Mouse (Mus musculus): Measurements from ENCODE around the gene Zfp541. TPM values are rescaled to one million over a fixed set of nuclear protein-coding genes. Genes with fewer than 3 reads are reported as not detected.

Zfp541 gene
- not detected for total RNA-seq (2021)

DNA sequence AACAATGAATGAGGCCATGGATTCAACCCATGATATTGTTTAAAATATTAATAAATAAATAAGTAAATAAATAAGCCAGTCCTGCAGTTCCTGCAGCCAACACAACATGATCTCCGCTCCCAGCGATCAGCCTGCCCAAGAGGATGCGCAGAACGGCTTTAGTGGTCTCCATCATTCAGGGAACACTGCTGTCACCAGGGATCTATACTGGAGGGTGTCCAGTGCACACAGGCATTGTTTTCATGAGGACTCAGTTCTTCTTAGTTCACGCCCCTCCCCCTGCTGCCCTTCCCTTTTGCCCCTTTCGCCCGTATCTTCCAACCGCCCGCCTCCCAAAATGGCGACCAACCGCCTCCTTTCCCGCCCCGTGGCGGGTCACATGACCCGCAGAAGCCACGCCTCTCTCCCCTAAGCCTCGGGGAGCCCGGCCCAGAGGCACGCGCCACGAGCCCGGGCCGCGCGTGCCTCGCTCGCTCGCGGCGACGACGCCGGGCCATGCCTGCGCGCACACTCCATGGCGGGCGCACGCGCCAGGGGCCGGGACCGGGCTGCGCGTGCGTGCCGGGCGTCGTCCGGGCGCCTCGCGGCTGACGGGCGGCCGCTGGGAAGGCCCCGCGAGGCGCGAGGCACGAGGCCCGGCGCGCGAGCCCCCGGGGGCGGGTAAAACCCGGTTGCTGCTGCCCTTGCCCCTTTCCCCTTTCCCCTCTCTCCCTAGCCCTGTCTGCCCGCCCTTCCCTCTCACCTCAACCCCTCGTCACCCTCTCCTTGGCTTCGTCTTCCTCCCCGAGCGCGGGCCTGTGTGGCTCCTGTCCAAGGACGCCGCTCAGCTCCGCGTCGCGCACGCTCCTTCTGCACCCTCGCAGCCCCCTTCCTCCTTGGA is at the start of gene Zfp541:
TSS of gene Zfp541 (plus strand) at position 596 of the 880 bp plus-strand sequence.
- no peak for DNase-seq

DNA sequence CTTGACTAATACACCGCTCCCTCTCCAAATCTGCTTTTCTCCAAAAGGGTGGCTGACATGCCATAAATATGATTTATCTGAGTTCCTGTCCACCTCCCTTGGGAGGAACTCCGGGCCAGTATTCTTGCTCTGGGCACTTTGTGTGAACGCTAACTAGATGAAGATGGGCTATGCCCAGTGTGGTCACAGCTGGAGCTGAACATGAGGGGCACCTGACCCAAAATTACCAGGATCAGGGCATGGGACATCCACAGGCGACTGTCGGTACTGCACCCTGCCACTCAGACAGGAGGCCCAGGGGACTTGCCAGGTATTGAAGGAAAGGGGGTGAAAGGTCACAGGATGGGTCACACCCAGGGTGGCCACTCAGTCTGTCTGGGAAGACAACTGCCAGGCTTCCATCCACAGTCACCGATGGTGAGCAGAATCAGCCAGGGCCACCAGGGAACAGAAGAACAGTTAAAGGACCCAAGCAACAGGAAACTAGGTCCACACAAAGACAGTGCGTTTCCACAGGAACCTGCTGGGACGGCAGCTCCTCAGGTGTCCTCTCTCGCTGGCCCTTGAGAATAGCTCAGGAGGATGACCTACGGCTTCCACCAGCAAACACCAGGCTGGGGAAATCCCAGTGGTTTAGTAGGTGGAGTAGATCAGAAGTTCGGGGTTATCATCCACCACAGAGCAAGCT is 48.9 kb upstream of the Zfp541 start:
- peak; percentile 63 for DNase-seq

DNA sequence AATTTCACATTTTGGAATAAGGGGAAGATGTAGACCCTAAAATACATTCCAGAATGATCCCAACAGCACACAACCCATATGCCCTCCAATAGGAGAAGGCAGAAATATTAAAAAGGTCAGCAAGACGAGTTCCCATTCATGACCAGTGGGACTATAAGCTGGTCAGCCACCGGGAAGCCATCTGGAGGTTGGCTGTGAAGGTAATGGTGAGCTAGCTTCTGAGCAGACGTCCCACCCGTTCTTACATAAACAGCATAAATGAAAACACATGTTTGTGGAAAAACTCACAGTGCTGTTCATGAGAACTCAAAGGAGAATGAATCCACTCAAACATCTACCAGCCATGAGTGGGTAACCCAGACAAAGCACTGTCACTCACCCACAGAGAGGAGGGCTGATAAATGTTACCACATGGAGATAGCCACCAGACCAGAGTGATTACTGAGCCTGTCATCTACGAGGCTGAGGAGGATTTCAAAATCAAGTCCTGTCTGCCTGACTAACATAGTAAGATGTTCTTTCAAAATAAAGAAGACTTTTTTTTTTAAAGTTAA is 47.8 kb upstream of the Zfp541 start:
- no peak for DNase-seq

DNA sequence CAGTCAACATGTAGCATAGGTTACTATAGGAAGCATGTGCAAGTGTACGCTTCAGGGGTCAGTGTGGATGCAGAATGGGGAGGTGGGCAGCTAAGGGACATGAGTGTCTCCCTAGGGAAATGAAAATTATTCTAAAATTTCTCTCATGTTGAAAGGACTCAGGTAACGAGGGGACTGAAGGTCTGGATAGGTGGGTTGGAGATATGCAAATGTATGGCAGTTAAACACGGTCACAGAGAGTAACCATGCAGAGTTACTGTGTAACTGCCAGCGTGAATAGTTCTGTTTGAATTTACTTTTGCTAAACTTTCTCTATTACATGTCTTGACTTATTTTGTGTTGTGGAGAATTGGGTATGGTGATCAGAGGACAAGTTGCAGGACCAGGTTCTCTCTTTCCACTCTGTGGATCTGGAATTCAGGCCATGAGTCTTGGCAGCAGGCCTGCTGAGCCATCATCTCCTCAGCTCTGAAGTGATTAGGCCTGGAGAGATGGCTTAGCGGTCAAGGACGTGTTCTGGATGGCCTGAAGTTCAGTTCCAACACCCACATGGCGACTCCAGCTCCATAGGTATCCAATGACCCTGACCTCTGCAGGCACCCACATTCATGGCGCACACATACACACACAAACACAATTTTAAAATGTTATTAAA is 47.0 kb upstream of the Zfp541 start:
- DNase-seq: peak; percentile 52

DNA sequence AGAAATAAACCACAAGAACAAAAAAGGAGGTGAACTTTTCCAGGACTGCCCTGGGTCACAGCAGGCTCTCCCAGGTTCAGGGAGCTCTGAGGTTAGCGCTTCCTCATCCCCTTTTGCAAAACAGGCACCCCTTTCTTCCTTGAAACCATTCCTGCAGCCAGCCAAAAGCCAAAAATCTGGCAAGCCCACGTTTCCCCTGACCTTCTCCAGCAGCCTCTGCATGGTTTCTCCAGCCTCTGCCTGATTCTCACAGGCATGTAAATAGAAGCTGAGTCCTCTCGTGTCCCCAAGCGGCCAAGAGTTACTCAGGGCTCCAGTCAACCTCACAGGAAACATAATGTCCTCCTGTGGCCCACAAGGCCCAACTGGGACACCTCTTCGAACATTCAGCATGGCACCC is 46.2 kb upstream of the Zfp541 start:
- DNase-seq: no peak

DNA sequence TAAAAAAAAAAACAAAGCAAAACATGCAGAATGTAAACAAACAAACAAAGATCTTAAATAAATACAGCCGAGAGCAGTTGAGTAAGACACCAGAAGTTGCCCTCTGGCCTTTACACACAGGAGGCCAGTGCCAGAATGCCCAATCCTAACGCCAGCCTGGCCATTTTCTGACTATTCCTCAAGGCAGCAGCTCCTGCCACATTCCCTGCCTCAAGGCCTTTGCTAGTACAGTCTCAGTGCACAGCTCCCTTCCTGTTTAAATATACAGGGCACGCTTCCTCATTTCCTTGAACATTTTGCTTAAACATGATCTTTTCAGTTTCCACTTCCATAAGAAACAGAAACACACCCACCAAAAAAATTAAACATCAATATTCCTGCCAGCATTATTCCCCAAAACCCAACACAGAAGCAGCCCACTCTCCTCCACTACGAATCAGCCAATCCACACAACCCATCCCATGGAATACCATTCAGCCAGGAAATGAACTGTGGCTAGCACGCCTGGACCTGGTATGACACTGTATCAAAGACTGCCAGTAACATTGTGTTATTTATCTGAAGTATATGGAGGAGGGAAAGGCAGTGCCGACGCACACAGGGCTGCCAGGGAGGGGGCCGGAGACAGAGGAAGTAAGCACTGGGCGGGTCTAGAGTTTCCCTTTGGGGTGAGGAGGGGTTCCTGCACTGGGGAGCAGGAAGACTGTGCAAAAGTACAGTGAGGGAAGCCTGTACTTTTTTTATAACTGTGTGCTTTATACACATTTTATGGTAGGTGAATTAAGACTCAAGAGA is 43.4 kb upstream of the Zfp541 start:
- DNase-seq: peak; percentile 38

DNA sequence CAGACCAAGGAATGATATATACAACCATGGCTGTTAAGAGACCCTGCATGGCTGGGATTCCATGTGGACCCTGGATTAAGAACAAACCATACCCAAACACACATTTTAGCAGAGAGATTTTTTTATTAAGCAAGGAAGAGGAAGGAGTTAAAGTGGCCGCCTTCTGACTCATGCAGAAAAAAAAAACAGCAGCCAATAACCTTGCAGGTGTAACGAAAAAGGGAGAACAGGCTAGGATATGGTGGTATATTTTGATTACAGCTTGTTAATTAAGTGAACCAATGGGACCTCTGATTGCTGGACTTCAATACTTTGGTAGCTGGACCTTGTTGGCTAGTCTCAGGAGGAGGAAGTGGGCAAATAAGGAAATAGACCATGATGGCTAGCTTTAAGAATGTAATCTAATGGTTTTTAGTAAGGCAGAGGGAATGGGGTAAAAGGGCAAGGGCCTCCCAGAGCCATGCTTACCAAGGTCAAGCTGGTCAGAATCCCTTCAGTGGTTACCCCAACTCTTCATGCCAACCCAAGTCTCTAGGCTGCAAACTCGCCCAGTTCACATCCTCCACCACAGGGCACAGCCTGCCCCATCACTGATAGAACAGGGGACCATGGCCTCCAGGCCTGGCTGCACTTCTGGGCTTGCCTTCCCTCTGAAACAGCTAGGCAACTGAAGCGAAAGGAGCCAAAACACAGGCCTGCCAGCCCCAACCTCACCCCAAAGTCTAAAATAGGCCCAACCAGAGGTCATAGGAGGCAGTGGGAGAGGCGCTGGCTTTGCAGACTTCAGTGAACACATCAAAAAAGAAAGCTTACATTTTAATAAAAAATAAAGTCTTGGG is 42.1 kb upstream of the Zfp541 start:
- DNase-seq: no peak

DNA sequence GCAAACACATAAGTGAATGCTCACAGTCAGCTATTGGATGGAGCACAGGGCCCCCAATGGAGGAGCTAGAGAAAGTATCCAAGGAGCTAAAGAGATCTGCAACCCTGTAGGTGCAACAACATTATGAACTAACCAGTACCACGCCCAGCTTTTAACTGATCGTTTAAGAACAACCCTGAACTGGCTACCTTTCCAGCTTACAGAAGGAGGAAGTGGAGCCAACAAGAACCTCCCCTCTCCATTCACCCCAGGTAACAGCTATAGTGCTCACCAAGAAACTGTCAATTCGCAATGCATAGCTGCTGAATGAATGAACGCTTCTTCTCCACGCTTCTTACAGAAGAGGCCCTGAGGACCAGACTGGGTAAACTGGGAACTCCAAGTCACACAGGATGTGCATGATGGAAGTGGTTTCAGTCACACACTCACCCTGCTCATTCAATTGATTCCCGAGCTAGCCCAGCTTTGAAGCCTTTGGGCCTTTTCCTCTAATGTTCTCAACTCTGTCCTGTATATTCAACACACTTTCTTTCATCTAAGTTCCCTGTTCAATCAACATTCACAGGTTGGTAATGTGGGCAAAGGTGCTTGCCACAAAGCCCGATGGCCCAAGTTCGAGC is 36.9 kb upstream of the Zfp541 start:
- no peak for DNase-seq

DNA sequence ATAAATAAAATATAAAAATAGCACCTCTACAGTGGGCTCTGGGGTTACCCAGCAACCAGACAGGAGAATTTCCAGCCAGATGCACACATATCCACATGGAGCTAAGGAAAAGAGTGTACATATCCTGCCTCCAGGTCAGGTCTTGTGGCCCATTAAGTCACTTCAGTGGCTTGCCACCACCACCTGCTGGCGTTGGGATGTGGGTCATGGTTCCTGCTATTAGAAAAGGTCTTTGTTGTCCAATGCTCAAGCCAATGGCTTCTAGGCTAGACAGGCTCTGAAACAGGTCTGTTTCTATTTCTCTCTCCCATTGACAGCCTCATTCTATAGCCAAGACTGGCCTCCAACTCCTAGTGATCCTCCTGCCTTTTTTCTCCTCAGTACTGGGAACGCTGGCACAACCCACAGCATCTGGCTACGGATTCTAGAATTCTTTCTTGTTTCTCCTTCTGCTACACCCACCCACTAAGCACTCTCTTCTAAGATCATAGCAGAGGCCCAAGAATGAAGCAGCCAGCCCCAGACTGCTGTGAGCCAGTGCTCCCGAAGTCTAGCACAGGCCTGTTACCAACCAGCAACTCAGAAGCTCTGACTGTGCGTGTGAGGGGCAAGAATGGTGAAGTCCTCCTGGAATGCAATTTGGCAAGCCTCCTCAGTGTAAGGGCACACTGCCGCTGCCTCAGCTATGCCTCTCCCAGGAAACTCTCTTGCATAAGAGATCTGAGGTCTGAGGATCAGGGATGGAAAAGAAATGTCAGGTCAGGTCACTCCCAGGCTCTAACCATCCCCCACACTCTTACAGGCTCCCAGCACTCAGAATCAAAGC is 33.3 kb upstream of the Zfp541 start:
- no peak for DNase-seq

DNA sequence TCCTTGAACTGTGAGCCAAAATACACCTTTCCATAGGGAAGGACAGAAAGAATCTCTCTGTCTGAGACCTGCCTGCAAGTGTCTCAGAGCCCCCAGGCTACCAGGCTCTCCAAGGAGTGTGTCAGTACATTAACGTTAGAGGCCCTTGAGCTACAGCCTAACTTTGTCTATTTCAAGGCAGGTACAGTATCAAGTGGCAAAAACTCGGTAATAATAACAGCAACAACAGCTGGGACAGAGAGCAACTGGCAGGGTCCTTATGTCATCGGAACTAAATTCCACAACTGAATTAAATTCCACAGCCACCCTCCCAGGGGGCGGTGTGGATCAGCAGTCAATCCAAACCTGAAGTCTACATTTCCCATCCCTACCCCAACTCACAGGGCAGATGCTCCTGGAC is 30.5 kb upstream of the Zfp541 start:
- DNase-seq: no peak

DNA sequence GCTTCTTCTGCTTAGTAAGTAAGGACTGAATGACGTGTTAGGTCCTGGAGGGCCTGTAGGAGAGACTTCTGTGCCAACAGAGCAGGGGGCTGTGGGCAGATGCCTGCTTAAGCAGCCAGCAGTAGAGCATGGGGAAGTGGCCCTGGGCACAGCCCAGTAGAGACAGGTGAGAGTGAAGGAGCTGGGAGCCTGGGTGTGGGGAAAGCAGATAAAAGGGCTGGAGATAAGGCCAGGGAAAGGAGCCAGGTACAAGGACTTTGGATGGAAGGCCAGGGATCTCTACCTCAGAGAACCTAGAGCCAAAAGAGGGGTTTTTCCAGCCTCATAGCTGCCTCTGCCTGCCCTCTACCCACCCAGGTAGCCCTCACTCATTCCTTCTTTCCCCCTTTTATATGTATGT is 28.6 kb upstream of the Zfp541 start:
- DNase-seq: no peak

DNA sequence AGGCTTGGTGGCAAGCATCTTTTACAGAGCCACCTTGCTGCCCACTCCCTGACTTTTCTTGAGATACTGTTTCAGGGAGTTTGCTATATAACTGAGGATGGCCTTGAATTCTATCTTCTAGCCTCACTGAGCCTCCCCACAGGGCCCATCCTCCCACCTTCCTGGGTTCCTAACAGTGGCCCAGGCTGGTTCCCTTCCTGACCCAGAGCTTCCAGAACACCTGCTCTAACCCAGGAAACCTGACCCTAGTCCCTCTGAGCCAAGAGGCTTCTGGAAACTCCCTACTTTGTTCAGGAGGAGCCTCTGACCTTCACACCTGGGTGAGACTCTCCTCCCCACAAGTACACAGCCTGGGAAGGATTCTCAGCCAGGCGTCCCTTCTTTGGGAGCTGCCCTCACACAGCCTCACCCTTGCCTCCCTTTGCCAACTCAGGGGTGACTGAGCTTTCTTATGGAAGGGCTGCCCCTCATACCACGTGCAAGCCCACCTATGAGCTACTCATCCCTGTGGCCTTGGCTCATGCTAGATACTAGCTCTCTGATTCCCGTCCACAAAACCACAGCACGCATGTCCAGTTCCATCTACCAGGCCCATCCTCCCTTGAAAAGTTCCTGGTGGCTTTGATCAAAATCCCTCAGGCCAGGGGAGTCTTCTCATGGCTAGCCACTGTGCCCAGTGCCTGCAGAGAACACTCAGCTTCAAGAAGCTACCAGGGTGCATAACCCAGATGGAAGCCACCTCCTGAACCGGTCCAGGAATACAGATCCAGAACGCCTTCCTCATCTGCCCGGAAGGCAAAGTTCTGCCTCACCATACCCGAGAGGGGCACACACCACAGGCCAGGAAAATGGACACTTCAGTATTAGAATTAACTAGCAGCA is 27.8 kb upstream of the Zfp541 start:
- DNase-seq: no peak

DNA sequence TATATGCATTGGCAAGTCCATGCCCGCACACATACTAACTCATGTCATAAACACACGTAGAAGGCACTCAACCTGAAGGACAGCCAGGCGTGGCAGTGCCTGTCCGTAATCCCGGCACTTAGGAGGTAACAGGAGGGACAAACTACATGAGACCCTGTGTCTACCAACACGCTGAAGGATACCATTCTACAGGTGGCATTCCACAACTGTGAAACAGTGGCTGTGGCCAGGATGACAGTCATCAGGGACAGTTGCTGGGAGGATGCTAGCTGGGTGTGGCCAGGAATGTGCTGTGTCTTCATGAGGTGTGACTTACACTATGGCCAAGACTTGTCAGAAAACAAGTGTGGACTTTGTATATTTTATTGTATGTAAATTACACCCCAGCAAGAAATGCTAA is 24.6 kb upstream of the Zfp541 start:
- no peak for DNase-seq

DNA sequence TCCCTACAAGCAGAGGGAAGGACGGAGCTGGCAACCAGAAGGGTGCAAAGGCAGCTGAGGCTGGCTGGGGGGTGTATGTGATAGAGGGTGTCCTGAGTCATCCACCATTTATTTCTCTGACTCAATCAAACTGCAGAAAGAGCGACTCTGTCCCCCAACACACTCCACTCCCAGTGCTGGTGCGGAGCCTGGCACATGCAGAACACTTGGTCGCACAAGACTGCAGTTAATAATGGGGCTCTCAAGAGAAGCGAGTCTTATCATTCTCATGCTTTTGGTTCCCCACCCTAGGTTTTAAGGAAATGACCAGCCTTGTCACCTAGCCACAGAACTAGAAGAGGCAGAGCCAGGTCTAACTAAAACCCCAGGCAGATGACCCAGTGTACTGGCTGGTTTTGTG is 22.3 kb upstream of the Zfp541 start:
- DNase-seq: no peak

DNA sequence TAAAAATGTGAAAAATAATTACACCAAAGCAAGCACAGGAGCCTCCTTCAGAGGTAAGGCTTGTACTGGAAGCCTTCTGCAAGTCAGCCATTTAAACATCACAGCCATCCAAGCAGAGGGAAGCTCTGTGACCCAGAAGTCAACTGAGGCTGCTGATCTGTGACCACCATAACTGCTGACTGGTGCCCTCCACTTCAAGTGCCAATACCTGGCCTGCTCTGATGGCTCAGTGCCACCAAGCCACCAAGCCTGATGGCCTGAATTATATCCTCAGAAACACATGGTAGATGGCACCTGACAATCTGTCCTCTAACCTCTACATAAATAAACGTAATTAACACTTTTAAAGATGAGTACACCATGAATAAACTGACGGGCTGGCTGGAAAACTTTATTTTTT is 20.4 kb upstream of the Zfp541 start:
- no peak for DNase-seq

DNA sequence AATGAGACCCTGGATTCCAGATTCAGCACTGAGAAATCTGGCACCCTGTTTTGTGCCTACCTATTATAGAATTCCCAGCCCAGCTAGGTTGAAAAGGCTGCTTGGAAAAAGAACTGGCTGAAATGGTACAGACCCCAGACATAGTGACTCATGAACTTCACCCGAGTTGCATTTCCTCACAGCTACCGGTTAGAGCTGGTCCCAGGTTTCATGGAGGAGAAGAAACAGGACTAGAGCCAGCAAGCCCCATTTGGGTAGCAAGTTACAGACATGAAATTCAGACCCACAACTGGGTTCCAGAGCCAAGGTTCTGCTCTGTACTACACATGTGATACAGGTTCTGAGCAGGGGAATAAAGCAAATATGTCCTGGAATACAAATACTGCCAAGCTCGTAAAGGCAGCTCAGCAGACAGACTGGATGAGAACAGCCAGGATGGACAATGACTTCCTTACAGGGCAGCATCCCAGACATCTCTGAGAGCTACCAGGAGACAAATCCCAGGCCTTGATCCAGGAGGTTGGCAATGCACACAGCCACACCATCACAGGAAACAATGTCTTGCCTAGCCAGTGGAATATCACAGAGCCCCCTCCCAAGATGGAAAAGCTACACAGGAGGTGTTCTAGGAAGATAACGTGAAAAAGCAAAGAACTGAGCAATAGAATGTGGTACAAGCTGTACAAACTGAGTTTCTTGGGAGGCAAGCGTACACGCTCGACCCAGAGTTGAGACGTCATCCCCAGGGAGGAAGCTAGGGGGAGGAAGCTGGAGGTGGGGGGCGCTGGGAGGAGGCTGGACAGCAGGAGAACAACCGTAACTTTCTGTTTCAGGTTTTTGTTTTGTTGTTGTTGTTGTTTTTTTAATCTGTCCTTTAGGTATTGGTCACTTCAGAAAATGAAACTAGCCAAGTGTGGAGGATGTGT is 18.5 kb upstream of the Zfp541 start:
- DNase-seq: no peak

DNA sequence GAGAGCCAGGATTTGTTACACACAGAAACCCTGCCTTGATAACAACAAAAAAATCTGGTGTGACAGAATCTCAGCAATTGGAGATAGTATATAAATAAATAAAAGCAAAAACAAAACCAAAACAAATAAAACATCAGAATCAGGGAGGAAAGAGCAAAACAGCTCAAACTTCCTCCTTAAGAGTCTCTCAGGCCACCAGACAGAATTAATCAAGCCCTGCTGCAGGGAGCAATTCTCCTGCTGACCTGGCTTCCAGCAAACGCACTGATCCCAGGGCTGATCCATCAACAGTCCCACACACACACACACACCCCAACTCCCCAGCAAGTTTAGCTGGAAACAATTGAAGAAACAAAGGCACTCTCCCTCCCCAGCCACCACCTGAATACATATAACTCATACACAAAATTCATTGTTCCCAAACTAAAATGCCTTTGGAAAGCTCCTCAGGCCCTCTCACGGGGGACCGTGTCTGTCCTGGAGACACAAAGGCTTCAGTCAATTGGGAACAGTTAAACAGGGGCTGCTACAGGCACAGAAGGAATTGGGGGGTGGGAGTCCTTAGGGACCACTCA is 17.7 kb upstream of the Zfp541 start:
- DNase-seq: no peak

All from heart, postnatal 4 days (tissue).